Mouse (Mus musculus) gastrocnemius, postnatal 14 days (tissue): ENCODE data around the gene Ficd. TPM values are rescaled to one million over a fixed set of nuclear protein-coding genes. Genes with fewer than 3 reads are reported as not detected.

Source experiments
- DNase-seq: peaks from one replicate; pipeline ENCODE4 v3.0.0; 2021; ENCODE audit warnings: mixed read lengths
- intact Hi-C: fragments of 180-260 bp; cut with DNase I; formaldehyde crosslinking; loops from one replicate; pipeline ENCODE4 v1.15.1; 2025; ENCODE audit warnings: low total_unique reads
- total RNA-seq, 2 experiments: library from RNA; stranded (reverse); gene quantifications; 2 replicates each; pipeline ENCODE4 v1.2.3; 2021

Ficd gene
- total RNA-seq, 2 experiments from 2014 or later, result 4.9 TPM

DNA sequence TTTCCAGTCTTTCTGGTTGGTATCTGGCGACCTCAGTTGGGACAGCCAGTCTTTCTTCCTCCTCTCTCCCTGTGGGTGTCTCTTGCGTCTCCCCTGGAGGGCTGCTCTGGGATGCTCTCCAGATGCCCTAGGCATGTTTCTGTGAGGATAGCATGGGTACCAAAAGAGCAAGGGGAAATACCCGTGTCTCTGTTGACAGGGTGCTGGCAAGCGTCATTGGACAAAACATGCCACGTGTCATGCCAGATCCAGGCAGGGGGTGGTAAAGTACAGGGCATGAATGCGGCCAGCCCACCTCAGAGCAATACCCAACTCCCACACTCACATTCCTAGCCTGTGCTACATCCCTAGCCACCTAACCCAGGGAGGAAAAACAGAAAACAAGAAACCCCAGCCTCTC is 9.0 kb upstream of the Ficd start:
- DNase-seq, result no peak
- intact Hi-C loops, result loop anchor here (2.0 kb wide), 1 partner anchor 360 kb away; no protein-coding TSS in a partner anchor

DNA sequence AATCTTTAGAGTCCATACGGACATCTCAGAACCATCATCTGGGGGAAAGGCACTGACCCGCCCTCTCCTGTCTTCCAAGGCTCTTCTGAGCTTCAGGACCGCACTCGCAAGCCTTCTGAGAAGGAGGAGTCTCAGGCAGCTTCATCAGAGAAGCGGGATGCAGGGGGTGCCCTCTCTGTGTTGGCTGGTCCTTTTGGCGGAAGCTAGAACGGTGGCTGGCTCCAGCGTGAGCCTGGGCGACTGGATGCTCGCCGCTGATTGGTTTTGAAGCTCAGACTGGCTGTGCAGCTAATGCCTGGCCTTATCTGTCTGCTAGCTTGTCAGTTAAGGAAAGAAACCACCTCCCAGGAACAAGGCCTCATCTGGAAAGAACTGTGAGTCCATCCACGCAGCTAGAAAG is 8.4 kb upstream of the Ficd start:
- no peak for DNase-seq
- intact Hi-C loops, result loop anchor here (2.0 kb wide), 1 partner anchor 360 kb away; no protein-coding TSS in a partner anchor

DNA sequence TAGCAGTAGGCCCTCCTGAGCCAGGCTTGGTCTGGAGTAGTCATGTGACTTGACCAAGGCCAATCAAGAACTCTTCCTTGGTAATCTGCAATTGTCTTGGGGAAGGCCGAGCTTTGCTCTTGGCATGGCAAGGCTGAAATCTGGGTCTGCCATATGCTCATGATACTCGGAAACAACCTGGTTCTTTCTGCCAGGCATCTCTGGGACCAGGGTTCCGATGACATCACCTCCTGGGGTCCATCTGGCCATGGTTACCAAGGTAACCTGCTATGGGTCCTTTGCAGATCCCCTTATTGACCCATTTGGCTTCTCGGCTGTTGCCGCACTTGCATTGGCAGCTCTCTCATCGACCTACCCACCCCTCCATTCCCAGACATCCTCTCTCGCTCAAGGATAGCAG is 7.6 kb upstream of the Ficd start:
- DNase-seq, result no peak
- intact Hi-C loops, result no loop called here

DNA sequence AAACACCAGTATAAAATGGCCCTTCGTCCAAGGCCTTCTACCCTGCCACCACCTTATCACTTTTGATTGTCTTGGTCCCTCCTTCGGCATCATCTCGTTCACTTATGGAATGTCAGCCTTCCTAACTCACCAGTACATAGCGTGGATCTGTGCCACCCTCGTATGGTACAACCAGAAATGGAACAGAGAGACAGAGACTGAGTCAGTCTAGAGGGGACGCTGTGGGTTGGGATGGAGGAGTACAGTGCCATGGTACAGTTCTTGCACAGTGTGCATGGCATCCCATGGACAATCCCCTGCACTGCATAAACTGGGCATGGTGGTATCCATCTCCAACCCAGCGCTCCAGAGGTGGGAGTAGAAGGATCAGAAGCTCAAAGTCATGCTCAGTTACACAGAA is 6.9 kb upstream of the Ficd start:
- intact Hi-C loops, result no loop called here
- DNase-seq, result no peak

DNA sequence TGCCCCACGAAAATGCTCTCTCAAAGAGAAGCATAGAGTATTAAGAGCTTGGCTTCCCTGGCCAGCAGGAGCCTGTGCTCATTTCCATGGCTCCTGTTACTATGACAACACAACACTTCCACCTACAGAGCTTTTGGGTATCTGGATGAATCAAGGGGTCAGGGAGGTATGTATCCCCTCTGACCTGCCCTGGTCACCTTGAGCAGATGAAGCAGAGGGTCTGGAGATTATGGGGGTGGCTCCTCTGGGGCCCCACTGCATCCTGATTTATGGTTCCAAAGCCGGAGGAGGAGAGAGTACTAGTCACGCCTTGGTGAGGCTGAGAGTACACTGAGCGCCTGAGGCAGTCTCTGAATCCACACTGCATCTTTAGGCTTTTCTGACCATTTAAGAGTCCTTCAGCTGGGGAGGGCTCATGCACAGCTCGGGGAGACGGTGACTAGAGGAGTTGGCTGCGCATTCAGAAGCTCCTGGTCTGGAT is 4.9 kb upstream of the Ficd start:
- intact Hi-C loops, result no loop called here
- DNase-seq, result no peak

DNA sequence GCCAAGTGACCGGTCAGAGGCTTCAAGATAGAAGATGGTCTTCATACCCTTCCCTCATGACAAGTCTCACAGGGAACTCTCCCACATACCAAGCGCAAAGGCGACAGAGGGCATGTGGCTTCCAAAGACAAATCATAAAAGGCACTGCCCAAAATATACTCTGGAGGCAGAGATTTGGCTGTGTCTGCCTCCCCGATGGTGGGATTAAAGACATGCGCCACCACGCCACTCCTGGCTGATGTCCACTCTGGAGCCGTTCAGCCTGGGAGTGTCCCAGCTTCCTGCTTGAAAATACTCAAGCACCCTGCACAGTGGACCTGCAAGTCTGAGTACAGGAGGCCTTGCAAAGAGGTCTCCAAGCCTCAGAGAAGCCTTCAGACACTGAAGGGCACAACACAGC is 4.4 kb upstream of the Ficd start:
- intact Hi-C loops, result no loop called here
- DNase-seq, result no peak

DNA sequence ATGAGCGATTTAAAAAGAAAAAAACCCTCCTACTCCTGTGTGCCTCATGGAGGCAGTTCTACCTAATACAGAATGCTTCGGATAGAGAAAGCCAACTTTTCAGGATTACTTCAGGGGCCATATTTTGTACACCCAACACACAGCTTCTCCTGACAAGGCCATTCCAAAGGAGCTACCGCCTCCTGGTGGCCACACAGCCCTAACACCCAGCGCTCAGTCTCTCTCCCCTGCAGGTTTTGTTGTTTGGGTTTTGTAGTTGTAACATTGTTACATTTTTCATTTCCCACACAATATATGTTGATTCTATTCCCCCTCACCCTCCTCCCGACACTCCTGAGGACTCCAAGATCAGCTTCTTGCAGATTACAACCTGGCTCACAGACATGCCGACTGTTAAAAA is 3.4 kb upstream of the Ficd start:
- peak; percentile 54 for DNase-seq
- intact Hi-C loops, result no loop called here

DNA sequence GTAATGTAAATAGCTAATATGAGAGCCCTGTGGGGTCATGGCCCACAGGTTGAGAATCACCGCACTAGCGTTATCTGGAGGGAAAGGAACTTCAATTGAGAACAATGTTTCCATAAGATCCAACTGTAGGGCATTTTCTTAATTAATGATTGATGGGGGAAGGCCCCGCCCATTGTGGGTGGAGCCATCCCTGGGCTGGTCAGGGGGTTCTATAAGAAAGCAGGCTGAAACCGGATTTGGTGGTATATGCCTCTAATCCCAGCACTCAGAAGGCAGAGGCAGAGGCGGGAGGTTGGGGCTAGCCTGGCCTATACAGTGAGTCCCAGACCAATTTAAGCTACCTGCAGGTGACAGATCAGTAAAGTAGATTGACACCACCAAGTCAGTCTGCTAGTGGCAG is 1.2 kb upstream of the Ficd start:
- intact Hi-C loops, result no loop called here
- DNase-seq, result no peak

DNA sequence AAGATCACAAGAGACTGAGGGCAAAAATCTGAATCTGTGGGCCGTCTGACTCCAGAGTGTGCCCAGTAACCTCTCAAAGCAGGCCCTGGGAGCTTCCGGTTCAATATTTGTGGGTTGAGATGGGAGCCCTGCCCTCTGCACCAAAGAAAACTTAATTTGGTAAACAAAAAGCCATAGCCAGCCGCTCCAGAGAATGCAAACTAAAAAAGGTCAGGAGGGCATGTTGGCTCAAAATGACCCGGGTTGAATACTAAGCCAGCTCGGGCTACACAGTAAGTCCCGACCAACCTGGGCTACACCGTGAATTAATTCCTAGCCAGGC is 619 bp upstream of the Ficd start:
- intact Hi-C loops, result no loop called here
- no peak for DNase-seq

DNA sequence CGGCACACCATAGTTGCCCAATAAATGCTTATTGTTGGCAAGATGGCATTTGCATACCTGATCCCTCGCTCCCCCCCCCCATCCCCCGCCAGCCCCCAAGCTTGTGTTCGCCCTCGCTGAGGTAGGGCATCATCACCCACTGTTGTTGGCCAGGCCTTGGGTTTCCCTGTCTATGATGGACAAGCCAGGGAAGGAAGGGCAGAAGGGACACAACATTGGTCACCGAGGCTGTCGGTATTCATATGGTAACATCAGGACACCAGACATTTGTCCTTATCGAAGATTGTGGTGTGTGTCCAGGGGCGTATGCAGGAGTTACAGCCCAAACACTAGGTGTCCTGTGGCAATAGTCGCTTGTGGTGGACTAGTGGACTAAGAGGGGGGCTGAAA is 505 bp downstream of the Ficd start:
- DNase-seq, result no peak
- intact Hi-C loops, result loop anchor here (2.0 kb wide), 1 partner anchor 35 kb away; no protein-coding TSS in a partner anchor

DNA sequence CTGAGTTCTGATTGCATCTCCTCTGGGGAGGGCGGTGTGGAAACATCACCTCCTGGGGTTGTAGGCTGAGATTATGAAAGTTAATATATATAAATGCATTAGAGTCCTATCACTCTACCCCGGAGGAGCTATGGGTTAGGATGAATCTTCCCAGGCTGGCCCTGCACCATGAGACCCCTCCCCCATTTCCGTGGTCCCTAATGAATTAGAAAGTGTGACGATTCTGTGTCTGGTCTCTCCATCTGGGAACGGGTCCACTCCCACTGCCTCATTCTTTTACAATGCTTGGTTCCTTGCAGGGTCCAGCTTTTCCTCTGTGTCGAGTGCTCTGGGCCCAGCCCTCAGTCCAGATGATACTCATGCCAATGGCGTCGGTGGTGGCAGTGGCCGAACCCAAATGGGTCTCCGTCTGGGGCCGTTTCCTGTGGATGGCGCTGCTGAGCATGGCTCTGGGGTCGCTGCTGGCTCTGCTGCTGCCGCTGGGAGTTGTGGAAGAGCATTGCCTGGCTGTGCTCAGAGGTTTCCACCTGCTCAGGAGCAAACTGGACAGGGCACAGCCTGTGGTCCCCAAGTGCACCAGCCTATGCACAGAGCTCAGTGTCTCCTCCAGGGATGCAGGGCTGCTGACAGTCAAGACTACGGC is 1.0 kb downstream of the Ficd start:
- DNase-seq, result no peak
- intact Hi-C loops, result loop anchor here (2.0 kb wide), 1 partner anchor 34 kb away; no protein-coding TSS in a partner anchor

DNA sequence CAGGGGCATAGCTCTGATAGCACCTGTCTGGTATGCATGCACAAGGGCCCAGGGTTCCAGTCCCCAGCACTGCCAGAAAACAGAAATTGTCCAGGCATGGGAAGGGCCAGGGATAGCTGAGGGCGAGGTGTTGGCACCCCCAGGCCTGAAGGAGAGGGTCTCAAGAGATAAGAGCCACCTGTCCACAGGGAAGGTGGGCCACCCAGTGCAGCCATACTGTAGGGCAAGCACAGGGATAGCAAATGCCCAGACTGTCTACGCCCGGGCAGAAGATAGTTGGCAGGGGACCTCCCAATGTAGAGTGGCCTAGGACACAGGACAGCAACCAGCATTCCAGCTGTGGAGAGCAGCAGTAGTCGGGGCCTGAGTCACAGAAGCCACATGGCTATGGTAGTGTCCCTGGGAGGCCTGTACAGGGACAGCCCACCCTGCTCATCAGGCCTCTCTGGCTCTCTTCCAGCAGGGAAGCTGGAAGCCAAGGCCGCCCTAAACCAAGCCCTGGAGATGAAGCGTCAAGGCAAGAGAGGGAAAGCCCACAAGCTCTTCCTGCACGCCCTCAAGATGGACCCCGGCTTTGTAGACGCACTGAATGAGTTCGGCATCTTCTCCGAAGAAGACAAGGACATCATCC is 2.1 kb downstream of the Ficd start:
- DNase-seq, result no peak
- intact Hi-C loops, result loop anchor here (2.0 kb wide), 1 partner anchor 33 kb away; no protein-coding TSS in a partner anchor

DNA sequence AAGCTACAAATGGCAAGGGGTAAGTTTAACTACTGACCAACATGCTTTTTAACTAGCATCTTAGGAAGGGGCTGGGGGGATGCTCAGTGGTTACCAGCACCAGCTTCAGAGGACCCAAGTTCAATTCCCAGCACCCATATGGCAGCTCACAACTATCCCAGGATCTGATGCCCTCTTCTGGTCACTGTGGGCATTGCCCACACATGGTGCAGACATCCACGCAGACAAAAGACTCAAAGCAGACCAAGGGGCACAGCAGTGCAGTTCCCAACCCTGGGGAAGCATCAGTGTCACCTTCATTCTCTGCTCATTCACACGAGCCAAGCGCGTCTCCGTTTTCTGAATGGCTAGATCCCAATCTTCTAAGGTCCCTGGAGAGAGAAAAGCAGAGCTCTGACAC is 12.0 kb downstream of the Ficd start:
- DNase-seq, result no peak
- intact Hi-C loops, result no loop called here

DNA sequence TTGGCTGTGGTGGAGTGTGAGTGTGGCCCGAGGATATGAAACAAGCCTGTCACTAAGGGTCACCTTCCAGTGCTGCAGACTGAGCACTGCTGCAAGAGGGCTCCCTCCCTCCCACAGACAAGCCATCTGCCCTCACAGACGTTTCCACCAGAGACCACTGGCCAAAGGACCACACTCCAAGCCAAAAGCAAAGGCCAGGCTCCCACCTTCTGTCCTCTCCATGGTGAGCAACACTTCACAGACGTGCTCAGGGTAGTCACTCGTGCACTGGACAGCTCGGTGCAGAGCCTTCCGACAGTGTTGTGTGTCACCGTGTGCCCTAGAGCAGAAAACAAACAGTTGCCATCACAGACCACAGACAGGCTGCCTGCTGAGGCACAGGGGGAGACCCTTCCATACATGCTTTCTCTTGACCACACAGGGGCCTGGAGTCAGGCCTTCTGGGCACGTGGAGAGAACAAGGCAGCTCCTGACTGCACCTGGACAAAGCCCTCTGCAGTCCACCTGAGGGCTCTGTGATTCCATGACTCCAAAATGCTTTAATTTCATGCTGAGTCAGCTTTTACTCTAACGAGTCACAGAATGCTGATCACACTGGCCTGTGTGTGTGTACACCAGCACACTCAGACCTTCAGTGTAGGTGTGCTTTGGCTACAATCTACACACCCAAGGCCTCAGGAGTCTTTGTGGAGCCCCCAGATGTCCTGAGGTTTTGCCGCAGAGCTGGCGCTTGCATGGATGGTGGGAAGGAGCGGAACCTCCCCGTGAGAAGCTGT is 13.1 kb downstream of the Ficd start:
- DNase-seq, result no peak
- intact Hi-C loops, result no loop called here

DNA sequence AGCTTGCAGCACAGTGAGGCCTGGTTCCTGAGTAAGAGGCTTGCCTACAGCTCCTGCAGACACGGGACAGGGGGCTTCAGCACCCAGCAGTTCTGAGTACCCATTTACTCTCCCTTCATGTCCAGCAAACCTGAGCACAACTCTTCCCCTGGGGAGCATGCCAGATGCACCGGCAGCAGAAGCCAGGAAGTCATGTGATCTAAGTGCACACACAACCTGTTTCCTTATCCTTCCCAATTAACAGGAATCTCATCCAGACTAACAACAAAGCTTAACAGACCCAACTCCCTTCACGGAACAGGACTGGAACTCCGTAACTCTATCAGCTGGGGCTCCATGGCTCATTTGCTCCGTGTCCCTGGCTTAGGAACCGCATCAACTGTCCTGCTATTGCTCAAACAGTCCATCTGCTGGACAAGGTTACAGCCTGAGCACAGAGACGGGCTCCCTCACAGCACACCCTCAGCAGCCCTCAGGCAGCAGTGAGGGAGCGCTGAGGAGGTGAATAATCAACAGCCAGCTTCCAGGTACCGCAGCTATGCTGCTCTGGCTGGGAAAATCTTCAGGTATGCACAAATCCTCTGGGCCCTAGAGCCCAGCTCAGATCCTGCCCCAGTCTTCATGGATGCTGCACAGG is 16.0 kb downstream of the Ficd start:
- intact Hi-C loops, result no loop called here
- DNase-seq, result no peak

DNA sequence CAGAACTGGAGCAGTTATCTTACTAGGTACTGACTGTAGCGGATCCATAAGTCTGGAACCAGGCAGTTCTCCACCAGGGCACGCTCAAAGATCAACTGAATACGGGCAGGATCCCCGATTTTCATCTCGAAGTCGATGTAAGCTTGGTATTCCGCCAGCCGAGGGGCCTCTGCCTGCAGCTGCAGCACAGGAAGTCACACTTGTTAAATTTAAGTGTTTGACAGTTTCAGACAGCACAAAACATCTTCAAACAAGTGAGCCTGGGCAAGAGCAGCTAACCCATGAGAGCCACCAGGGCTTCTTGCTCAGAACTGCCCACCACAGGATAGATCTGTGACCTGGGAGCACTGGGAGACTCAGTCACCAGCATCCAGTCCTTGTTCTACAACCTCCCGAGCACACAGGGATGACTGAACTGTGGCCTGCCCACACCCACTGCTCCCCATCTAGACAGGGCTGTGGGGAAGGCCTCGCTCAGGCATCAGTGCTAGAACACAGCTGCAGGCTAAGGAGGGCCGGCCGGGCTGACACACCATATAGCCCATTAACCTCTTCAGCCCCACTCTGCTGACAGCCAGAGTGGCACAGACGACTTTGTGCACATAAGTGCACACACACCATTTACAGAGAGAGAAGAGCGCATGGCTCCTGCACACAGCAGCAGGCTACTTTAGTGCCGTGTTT is 19.9 kb downstream of the Ficd start:
- DNase-seq, result no peak
- intact Hi-C loops, result no loop called here

DNA sequence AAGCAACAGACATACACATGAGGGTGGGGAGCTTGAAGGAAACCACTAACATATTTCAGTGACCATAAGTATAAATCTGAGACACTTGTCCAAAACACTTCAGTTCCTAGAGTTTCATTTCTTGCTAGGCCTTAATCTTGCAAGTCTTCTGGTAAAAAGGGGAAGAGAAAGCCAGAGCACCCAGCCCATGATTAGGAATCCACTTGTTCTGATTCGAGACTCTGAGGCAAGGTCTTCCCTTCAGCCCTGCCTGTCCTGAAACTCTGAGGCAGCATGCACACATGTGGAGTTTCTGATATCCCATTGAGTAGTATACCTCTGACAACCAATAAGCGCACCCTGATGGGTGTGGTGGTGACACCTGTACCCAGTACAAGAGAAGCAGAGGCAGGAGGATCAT is 26.0 kb downstream of the Ficd start:
- no peak for DNase-seq
- intact Hi-C loops, result no loop called here

DNA sequence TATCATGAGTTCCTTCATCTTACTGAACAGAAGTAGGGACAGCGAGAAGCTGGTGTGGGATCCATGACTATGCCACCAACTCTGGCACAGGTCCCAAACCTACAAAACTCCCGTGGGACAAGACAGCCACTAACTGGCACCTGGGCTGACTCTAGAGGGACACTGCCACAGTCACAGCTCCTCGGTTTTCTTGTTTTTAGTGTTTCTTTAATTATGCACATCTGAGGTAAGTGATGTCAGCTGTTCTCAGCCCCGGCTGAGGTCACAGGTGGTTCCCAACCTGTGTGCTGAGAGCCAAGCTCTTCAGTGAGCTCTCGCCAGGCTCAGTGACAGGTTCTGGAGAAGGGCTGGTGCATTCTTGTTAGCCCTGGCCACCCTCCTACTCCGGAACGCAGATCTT is 28.8 kb downstream of the Ficd start:
- DNase-seq, result no peak
- intact Hi-C loops, result no loop called here

DNA sequence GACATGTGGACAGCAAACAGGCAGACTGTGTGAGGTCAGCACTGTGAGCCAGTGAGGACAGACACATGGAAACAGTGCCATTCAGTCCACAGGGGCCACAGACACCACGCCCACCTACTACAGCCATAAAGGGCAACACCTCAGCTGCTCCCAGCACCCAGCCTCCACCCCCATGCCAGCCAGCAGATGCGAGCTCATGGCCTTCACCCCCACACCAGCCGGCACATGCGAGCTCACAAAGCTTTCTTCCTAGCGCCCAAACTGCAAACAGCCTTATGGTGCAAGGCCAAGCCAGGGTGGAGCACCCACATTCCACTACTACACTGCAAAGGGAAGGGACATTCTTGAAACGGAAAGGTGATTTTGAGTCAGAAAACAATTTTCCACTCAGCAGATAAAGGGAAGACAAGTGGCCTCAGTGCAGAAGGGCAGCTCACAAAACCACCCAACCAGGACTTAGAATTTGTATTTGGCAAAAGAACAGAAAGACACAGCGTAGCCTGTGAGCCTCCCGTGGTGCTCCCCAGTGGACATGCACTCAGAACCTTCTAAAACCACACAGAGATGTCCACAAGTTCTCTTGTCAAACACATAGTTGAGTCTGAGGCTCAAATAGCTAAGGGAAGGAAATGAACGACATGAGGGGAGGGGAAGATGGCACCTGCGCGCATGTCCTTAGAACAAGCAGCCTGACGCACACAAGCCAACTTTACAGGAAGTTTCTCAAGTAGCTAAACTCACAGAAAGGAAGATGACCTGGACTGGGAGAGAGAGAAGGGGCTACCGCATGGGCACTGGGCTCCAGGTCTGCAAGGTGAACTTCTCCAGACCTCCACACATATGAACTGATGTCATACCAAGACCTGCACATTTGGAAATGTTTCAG is 30.3 kb downstream of the Ficd start:
- intact Hi-C loops, result no loop called here
- no peak for DNase-seq
